Mouse (Mus musculus) midbrain, embryonic 12.5 days (tissue): ENCODE measurements at regions not wholly inside any gene's neighbourhood (a gene's known extent, or its start where the extent isn't known, plus 50 kb on each side); places are given as distances from the start of the nearest gene placed in this dataset.

Experiments
- ATAC-seq: fragments of 200-750 bp; cut with Nextera tagmentation; 2 replicates; pipeline ENCODE4 v1.8.0; 2017; ENCODE audit warnings: low read depth, moderate TSS enrichment, moderate library complexity; ENCODE audit not compliant: low FRiP score
- H3K27ac ChIP-seq: fragments of 300-500 bp; sonication (generic); replicated peaks from 2 replicates; pipeline ENCODE4 v1.5.1; 2016; ENCODE audit warnings: mild to moderate bottlenecking
- H3K27me3 ChIP-seq: fragments of 300-500 bp; sonication (generic); 2 replicates; pipeline ENCODE4 v1.6.1; 2016; ENCODE audit warnings: mild to moderate bottlenecking
- H3K36me3 ChIP-seq: fragments of 300-500 bp; sonication (generic); 2 replicates; pipeline ENCODE4 v1.6.1; 2016
- H3K4me1 ChIP-seq: fragments of 300-500 bp; sonication (generic); 2 replicates; pipeline ENCODE4 v1.6.1; 2016
- H3K4me2 ChIP-seq: fragments of 300-500 bp; sonication (generic); replicated peaks from 2 replicates; pipeline ENCODE4 v1.6.1; 2016; ENCODE audit warnings: mild to moderate bottlenecking, moderate library complexity
- H3K4me3 ChIP-seq: fragments of 300-500 bp; sonication (generic); 2 replicates; pipeline ENCODE4 v1.5.1; 2016; ENCODE audit warnings: mild to moderate bottlenecking
- H3K9ac ChIP-seq: fragments of 300-500 bp; sonication (generic); replicated peaks from 2 replicates; pipeline ENCODE4 v1.6.1; 2016; ENCODE audit warnings: mild to moderate bottlenecking, moderate library complexity
- H3K9me3 ChIP-seq: fragments of 300-500 bp; sonication (generic); 2 replicates; pipeline ENCODE4 v1.6.1; 2016; ENCODE audit warnings: mild to moderate bottlenecking
- WGBS: fragments of 180-500 bp; shearing (Covaris S2); methylation state at CpG from one replicate; pipeline ENCODE4 v1.1.7; 2016; 5-methylcytosine and 5-hydroxymethylcytosine counted together

- no peak for ATAC-seq
- Histone ChIP-seq H3K9ac (no peak overlapping the region), H3K4me3 (no peak overlapping the region), H3K36me3 (no peaks in the 10 kb centered on the region), H3K4me2 (no peak overlapping the region), H3K4me1 (no peaks in the 10 kb centered on the region), H3K9me3 (no peaks in the 10 kb centered on the region), H3K27me3 (no peaks in the 10 kb centered on the region), H3K27ac (no peak overlapping the region)
- 89% methylated on average over 3 of the region's 3 CpGs for WGBS
Measured at GRCm38 (mm10) chr1:147291119-147291518, 796.6 kb downstream of the Brinp3 start.

GRCm38 (mm10) chr1:147309246-147309645, 814.7 kb downstream of the Brinp3 start:
- no peak for ATAC-seq
- no peak overlapping the region for H3K4me2 ChIP-seq
- 93% methylated on average over 1 of the region's 1 CpGs for WGBS
- no peaks in the 10 kb centered on the region for H3K36me3 ChIP-seq
- H3K9ac ChIP-seq: no peak overlapping the region
- H3K27ac ChIP-seq: no peak overlapping the region
- no peaks in the 10 kb centered on the region for H3K4me1 ChIP-seq
- H3K4me3 ChIP-seq: no peak overlapping the region
- H3K9me3 ChIP-seq: no peaks in the 10 kb centered on the region
- no peaks in the 10 kb centered on the region for H3K27me3 ChIP-seq

GRCm38 (mm10) chr1:147343276-147343953, 848.9 kb downstream of the Brinp3 start:
- Histone ChIP-seq H3K36me3 (no peaks in the 10 kb centered on the region), H3K4me1 (no peaks in the 10 kb centered on the region), H3K27ac (no peak overlapping the region), H3K4me3 (no peak overlapping the region), H3K4me2 (no peak overlapping the region), H3K9me3 (no peaks in the 10 kb centered on the region), H3K9ac (no peak overlapping the region), H3K27me3 (no peaks in the 10 kb centered on the region)
- ATAC-seq: no peak
- WGBS: 96% methylated on average over 9 of the region's 9 CpGs

- Histone ChIP-seq H3K27ac (no peak overlapping the region), H3K9ac (no peak overlapping the region), H3K4me2 (no peak overlapping the region), H3K4me1 (no peaks in the 10 kb centered on the region), H3K27me3 (no peaks in the 10 kb centered on the region), H3K36me3 (no peaks in the 10 kb centered on the region), H3K4me3 (no peak overlapping the region), H3K9me3 (no peaks in the 10 kb centered on the region)
- ATAC-seq: no peak
- WGBS: 89% methylated on average over 3 of the region's 3 CpGs
Measured at GRCm38 (mm10) chr1:147344027-147344426, 849.5 kb downstream of the Brinp3 start.
